Comparison of ENCODE assay signal across 8 mouse cellular contexts in genomic region chr2:129258475-129259211, GRCm38 (mm10). TPM values are rescaled to one million over a fixed set of nuclear protein-coding genes. Genes with fewer than 3 reads are reported as not detected.
DNase-seq lines count a peak whose midpoint lies in the region; ATAC-seq and TF ChIP-seq lines count a peak whose summit lies in the region.

No protein-coding gene starts in this region.

- H3K36me3 ChIP-seq in E14TG2a.4 (ENCODE audit: insufficient read depth, low read length) = no peaks in the 10 kb centered on the region
- H3K36me3 ChIP-seq in embryonic facial prominence, embryonic 15.5 days = no peaks in the 10 kb centered on the region
- H3K36me3 ChIP-seq in neural tube, embryonic 15.5 days = no peaks in the 10 kb centered on the region

- peaks cover 27% of the 10 kb centered on the region for H3K4me1 ChIP-seq in E14TG2a.4 (replicated peaks; ENCODE audit: low read depth, low read length)
- no peaks in the 10 kb centered on the region for H3K4me1 ChIP-seq in embryonic facial prominence, embryonic 15.5 days
- no peaks in the 10 kb centered on the region for H3K4me1 ChIP-seq in lung, adult 2 months (ENCODE audit: control insufficient read depth, insufficient read depth, low read length)
- peaks cover 4% of the 10 kb centered on the region; the same call in 1 of the 2 replicates for H3K4me1 ChIP-seq in neural tube, embryonic 15.5 days

- 40% methylated on average over 7 of the region's 7 CpGs for WGBS in embryonic facial prominence, embryonic 15.5 days
- WGBS in lung, adult 2 months = 38% methylated on average over 7 of the region's 7 CpGs
- 39% methylated on average over 7 of the region's 7 CpGs for WGBS in neural tube, embryonic 15.5 days

- H3K27ac ChIP-seq in embryonic facial prominence, embryonic 15.5 days (replicated peaks) = no peak overlapping the region
- no peak overlapping the region for H3K27ac ChIP-seq in neural tube, embryonic 15.5 days (replicated peaks)

- H3K9me3 ChIP-seq in E14TG2a.4 (ENCODE audit: low read length) = no peaks in the 10 kb centered on the region
- H3K9me3 ChIP-seq in embryonic facial prominence, embryonic 15.5 days (replicated peaks) = no peaks in the 10 kb centered on the region
- no peaks in the 10 kb centered on the region for H3K9me3 ChIP-seq in neural tube, embryonic 15.5 days (replicated peaks)

- no peak overlapping the region for H3K9ac ChIP-seq in embryonic facial prominence, embryonic 15.5 days
- H3K9ac ChIP-seq in neural tube, embryonic 15.5 days (replicated peaks) = 0 out of 2 replicates have a peak overlapping the region, but pooled peaks have one; percentile 26

- H3K4me2 ChIP-seq in embryonic facial prominence, embryonic 15.5 days (replicated peaks) = no peak overlapping the region
- peak overlapping the region; percentile 37 for H3K4me2 ChIP-seq in neural tube, embryonic 15.5 days

- peak; percentile 60 for TF ChIP-seq CTCF in E14TG2a.4 (conservative IDR thresholded peaks at IDR 0.05; ENCODE audit: low read length)
- TF ChIP-seq CTCF in lung, adult 2 months (IDR thresholded peaks at IDR 0.05; ENCODE audit: insufficient read depth, low read length) = peak; percentile 56

- no peak for TF ChIP-seq POLR2A in lung, adult 2 months (IDR thresholded peaks at IDR 0.05; ENCODE audit: borderline replicate concordance, extremely low read depth, low read depth, low read length)

- H3K4me3 ChIP-seq in E14TG2a.4 (replicated peaks; ENCODE audit: low read length) = no peak overlapping the region
- no peak overlapping the region for H3K4me3 ChIP-seq in embryonic facial prominence, embryonic 15.5 days (replicated peaks)
- no peak overlapping the region for H3K4me3 ChIP-seq in lung, adult 2 months (replicated peaks; ENCODE audit: extremely low read depth, low read depth, low read length)
- no peak overlapping the region for H3K4me3 ChIP-seq in neural tube, embryonic 15.5 days (replicated peaks)

- H3K27me3 ChIP-seq in E14TG2a.4 (ENCODE audit: insufficient read depth, low read length) = no peaks in the 10 kb centered on the region
- H3K27me3 ChIP-seq in embryonic facial prominence, embryonic 15.5 days = no peaks in the 10 kb centered on the region
- 0 out of 2 replicates have a peak, but pooled peaks cover 3% of the 10 kb centered on the region for H3K27me3 ChIP-seq in neural tube, embryonic 15.5 days (replicated peaks)

- DNase-seq in adrenal gland, postnatal 36 days = peak; percentile 21 to 75
- DNase-seq in heart, postnatal 4 days = peak; percentile 78
- DNase-seq in layer of hippocampus, adult 8-10 months (ENCODE audit: low spot score in 2 of 2) = peak; percentile 52
- peak; percentile 30 for DNase-seq in lung, adult 2 months
- DNase-seq in thymus, postnatal 14 days = peak; percentile 82

- peak; percentile 13; the same call in 1 of the 2 replicates for ATAC-seq in embryonic facial prominence, embryonic 15.5 days (ENCODE audit: insufficient number of reproducible peaks, low FRiP score, low TSS enrichment, low read depth)
- peak; percentile 85 for ATAC-seq in neural tube, embryonic 15.5 days (ENCODE audit: low FRiP score)

RNA-seq across cellular contexts. Expression of gene Ckap2l, which starts 38.4 kb away (rescaled TPM):
- total RNA-seq in adrenal gland, postnatal 36 days (2021) = 1 to 10 TPM; 3.0 to 3.5 TPM
- 39.8 and 51.0 TPM in 2 replicates for polyA plus RNA-seq in embryonic facial prominence, embryonic 15.5 days (2015; fragmentation: Nextera tagmentation; extraction: Ambion mirVana)
- total RNA-seq in heart, postnatal 4 days (2021) = 10 to 100 TPM; 37.8 to 45.4 TPM
- under 1 TPM; 0.18 to 0.54 (median 0.46) TPM for total RNA-seq in layer of hippocampus, adult 8-10 months (2022)
- polyA plus RNA-seq in lung, adult 2 months (2012; rRNA removed) = 0.12 and 0.60 TPM in 2 replicates
- 5.8 and 14.6 TPM in 2 replicates for polyA plus RNA-seq in neural tube, embryonic 15.5 days (2015; fragmentation: Nextera tagmentation; extraction: Ambion mirVana)

RNA-seq across cellular contexts. Expression of gene Il1a, which starts 51.1 kb away (rescaled TPM):
- total RNA-seq in adrenal gland, postnatal 36 days (2021) = under 1 TPM in 1 of 2 experiments, not detected in 1; 0.17 TPM
- 0.20 TPM in 1 of 2 replicates, not detected in the other for polyA plus RNA-seq in embryonic facial prominence, embryonic 15.5 days (2015; fragmentation: Nextera tagmentation; extraction: Ambion mirVana)
- total RNA-seq in heart, postnatal 4 days (2021) = under 1 TPM in 1 of 2 experiments, not detected in 1; 0.14 TPM
- total RNA-seq in layer of hippocampus, adult 8-10 months (2022) = 1 to 10 TPM in 2 of 4 experiments, under 1 TPM in 2; 0.27 to 2.0 (median 1.0) TPM
- polyA plus RNA-seq in lung, adult 2 months (2012; rRNA removed) = 1.3 and 2.7 TPM in 2 replicates
- 0.20 and 0.36 TPM in 2 replicates for polyA plus RNA-seq in neural tube, embryonic 15.5 days (2015; fragmentation: Nextera tagmentation; extraction: Ambion mirVana)

Comparison
In these comparisons a context has a peak if more than half of its experiments do, and no peak if none do; other contexts are left out.
1. DNase-seq: peak in every context shown above with its lines; median percentile 82 in thymus, postnatal 14 days; 78 in heart, postnatal 4 days; 52 in layer of hippocampus, adult 8-10 months; 48 in adrenal gland, postnatal 36 days; 30 in lung, adult 2 months.
2. RNA of gene Ckap2l, which starts 38.4 kb away (total RNA-seq): 37.8 to 45.4 TPM in heart, postnatal 4 days; 3.0 to 3.5 TPM in adrenal gland, postnatal 36 days and 0.18 to 0.54 TPM in layer of hippocampus, adult 8-10 months; every median in the first group is over 4 times any median in the second.